Mouse (Mus musculus): ENCODE data around the gene Snrnp35. TPM values are rescaled to one million over a fixed set of nuclear protein-coding genes. Genes with fewer than 3 reads are reported as not detected.

The Snrnp35 gene
- polyA plus RNA-seq, 1 experiment from 2014 or later, result 20.9 TPM

GRCm38 (mm10) chr5:124536776-124537175, 53.8 kb downstream of the Snrnp35 start:
- Histone ChIP-seq H3K36me3 (ENCODE audit: control insufficient read depth, insufficient read depth, low read length) (no peaks in the 10 kb centered on the region), H3K4me1 (ENCODE audit: control insufficient read depth, insufficient read depth, low read length) (peaks cover 9% of the 10 kb centered on the region), H3K9me3 (ENCODE audit: control insufficient read depth, low read length) (no peaks in the 10 kb centered on the region), H3K27me3 (replicated peaks; ENCODE audit: control insufficient read depth, insufficient read depth, low read length) (no peaks in the 10 kb centered on the region), H3K9ac (ENCODE audit: low read depth, low read length) (peak overlapping the region; percentile 62), H3K4me3 (ENCODE audit: low read length) (peak overlapping the region; percentile 25), H3K27ac (ENCODE audit: low read length) (peak overlapping the region; percentile 45; the same call in 1 of the 2 replicates), H3K4me2 (ENCODE audit: low read depth, low read length) (peak overlapping the region; percentile 53)
- no peak for ATAC-seq
- whole genome bisulfite sequencing, result 7% methylated on average over 17 of the region's 17 CpGs

- H3K9ac ChIP-seq (ENCODE audit: low read depth, low read length), result no peak overlapping the region
- no peak overlapping the region for H3K4me2 ChIP-seq (ENCODE audit: low read depth, low read length)
- no peaks in the 10 kb centered on the region for H3K27me3 ChIP-seq (replicated peaks; ENCODE audit: control insufficient read depth, insufficient read depth, low read length)
- 78% methylated on average over 15 of the region's 16 CpGs for WGBS
- no peaks in the 10 kb centered on the region for H3K9me3 ChIP-seq (ENCODE audit: control insufficient read depth, low read length)
- peaks cover 12% of the 10 kb centered on the region for H3K4me1 ChIP-seq (ENCODE audit: control insufficient read depth, insufficient read depth, low read length)
- 0 out of 2 replicates have a peak, but pooled peaks cover 3% of the 10 kb centered on the region for H3K36me3 ChIP-seq (ENCODE audit: control insufficient read depth, insufficient read depth, low read length)
- no peak for ATAC-seq
- H3K27ac ChIP-seq (ENCODE audit: low read length), result no peak overlapping the region
- no peak overlapping the region for H3K4me3 ChIP-seq (ENCODE audit: low read length)
Measured at GRCm38 (mm10) chr5:124538813-124539792, 56.2 kb downstream of the Snrnp35 start.

- Histone ChIP-seq H3K9ac (ENCODE audit: low read depth, low read length) (peak overlapping the region; percentile 94; the same call in 1 of the 2 replicates), H3K9me3 (ENCODE audit: control insufficient read depth, low read length) (no peaks in the 10 kb centered on the region), H3K36me3 (ENCODE audit: control insufficient read depth, insufficient read depth, low read length) (0 out of 2 replicates have a peak, but pooled peaks cover 3% of the 10 kb centered on the region), H3K27ac (ENCODE audit: low read length) (no peak overlapping the region), H3K27me3 (replicated peaks; ENCODE audit: control insufficient read depth, insufficient read depth, low read length) (no peaks in the 10 kb centered on the region), H3K4me3 (ENCODE audit: low read length) (peak overlapping the region; percentile 94), H3K4me1 (ENCODE audit: control insufficient read depth, insufficient read depth, low read length) (peaks cover 12% of the 10 kb centered on the region), H3K4me2 (ENCODE audit: low read depth, low read length) (peak overlapping the region; percentile 55)
- WGBS, result 76% methylated on average over 4 of the region's 4 CpGs
- ATAC-seq, result no peak
Measured at GRCm38 (mm10) chr5:124539905-124540304, 57.0 kb downstream of the Snrnp35 start.

- H3K9ac ChIP-seq (ENCODE audit: low read depth, low read length), result peak within 1 kb of the TSS; percentile 94
- peak within 1 kb of the TSS; percentile 94 for H3K4me3 ChIP-seq (ENCODE audit: low read length)
- peak; percentile 94 for ATAC-seq
- 0 out of 2 replicates have a peak, but pooled peaks cover 3% of the 10 kb centered on the region for H3K36me3 ChIP-seq (ENCODE audit: control insufficient read depth, insufficient read depth, low read length)
- peak within 1 kb of the TSS; percentile 86 for H3K27ac ChIP-seq (ENCODE audit: low read length)
- peaks cover 16% of the 10 kb centered on the region for H3K4me1 ChIP-seq (ENCODE audit: control insufficient read depth, insufficient read depth, low read length)
- peak within 1 kb of the TSS; percentile 84 for H3K4me2 ChIP-seq (ENCODE audit: low read depth, low read length)
- under 1% methylated on average over 34 of the region's 35 CpGs for WGBS
- no peaks in the 10 kb centered on the region for H3K27me3 ChIP-seq (replicated peaks; ENCODE audit: control insufficient read depth, insufficient read depth, low read length)
- H3K9me3 ChIP-seq (ENCODE audit: control insufficient read depth, low read length), result no peaks in the 10 kb centered on the region
Measured at GRCm38 (mm10) chr5:124540383-124540786, 57.5 kb downstream of the Snrnp35 start, which contains the start of gene Tmed2. Tmed2 (plus strand) TSS chr5:124540695.

Other genes starting within 250 kb of the Snrnp35 start
- 1.8 and 2.4 TPM in 2 replicates for gene Pitpnm2, start 233.4 kb upstream of the Snrnp35 start, polyA plus RNA-seq (2015; fragmentation: Nextera tagmentation; extraction: Ambion mirVana)
- gene Mphosph9, start 155.2 kb upstream of the Snrnp35 start, polyA plus RNA-seq (2015; fragmentation: Nextera tagmentation; extraction: Ambion mirVana), result 5.6 and 6.6 TPM in 2 replicates
- 13.6 and 14.9 TPM in 2 replicates for gene 2810006K23Rik, start 155.0 kb upstream of the Snrnp35 start, polyA plus RNA-seq (2015; fragmentation: Nextera tagmentation; extraction: Ambion mirVana)
- gene Cdk2ap1, start 120.1 kb upstream of the Snrnp35 start, polyA plus RNA-seq (2015; fragmentation: Nextera tagmentation; extraction: Ambion mirVana), result 17.8 and 21.1 TPM in 2 replicates
- gene Sbno1, start 57.1 kb upstream of the Snrnp35 start, polyA plus RNA-seq (2015; fragmentation: Nextera tagmentation; extraction: Ambion mirVana), result 78.6 and 83.7 TPM in 2 replicates
- 50.6 and 54.3 TPM in 2 replicates for gene Kmt5a, start 43.2 kb upstream of the Snrnp35 start, polyA plus RNA-seq (2015; fragmentation: Nextera tagmentation; extraction: Ambion mirVana)
- 55.1 and 55.4 TPM in 2 replicates for gene Rilpl2, start 4.8 kb upstream of the Snrnp35 start, polyA plus RNA-seq (2015; fragmentation: Nextera tagmentation; extraction: Ambion mirVana)
- 8.6 and 8.8 TPM in 2 replicates for gene Rilpl1, start 48.3 kb downstream of the Snrnp35 start, polyA plus RNA-seq (2015; fragmentation: Nextera tagmentation; extraction: Ambion mirVana)
- 635 and 649 TPM in 2 replicates for gene Tmed2, start 57.6 kb downstream of the Snrnp35 start, polyA plus RNA-seq (2015; fragmentation: Nextera tagmentation; extraction: Ambion mirVana)
- gene Ddx55, start 69.7 kb downstream of the Snrnp35 start, polyA plus RNA-seq (2015; fragmentation: Nextera tagmentation; extraction: Ambion mirVana), result 12.5 and 14.5 TPM in 2 replicates
- gene Eif2b1, start 96.0 kb downstream of the Snrnp35 start, polyA plus RNA-seq (2015; fragmentation: Nextera tagmentation; extraction: Ambion mirVana), result 85.5 and 86.6 TPM in 2 replicates
- 51.2 and 52.2 TPM in 2 replicates for gene Gtf2h3, start 96.0 kb downstream of the Snrnp35 start, polyA plus RNA-seq (2015; fragmentation: Nextera tagmentation; extraction: Ambion mirVana)
- 61.5 and 67.9 TPM in 2 replicates for gene Atp6v0a2, start 145.4 kb downstream of the Snrnp35 start, polyA plus RNA-seq (2015; fragmentation: Nextera tagmentation; extraction: Ambion mirVana)
- 0.02 and 0.04 TPM in 2 replicates for gene Dnah10, start 242.0 kb downstream of the Snrnp35 start, polyA plus RNA-seq (2015; fragmentation: Nextera tagmentation; extraction: Ambion mirVana)